Mouse (Mus musculus) retina, postnatal 1 day (tissue): Measurements from ENCODE around the gene Sun2.

ENCODE experiments used
- DNase-seq: peaks from one replicate; pipeline ENCODE4 v3.0.0-alpha.2; 2012

Sun2 gene

DNA sequence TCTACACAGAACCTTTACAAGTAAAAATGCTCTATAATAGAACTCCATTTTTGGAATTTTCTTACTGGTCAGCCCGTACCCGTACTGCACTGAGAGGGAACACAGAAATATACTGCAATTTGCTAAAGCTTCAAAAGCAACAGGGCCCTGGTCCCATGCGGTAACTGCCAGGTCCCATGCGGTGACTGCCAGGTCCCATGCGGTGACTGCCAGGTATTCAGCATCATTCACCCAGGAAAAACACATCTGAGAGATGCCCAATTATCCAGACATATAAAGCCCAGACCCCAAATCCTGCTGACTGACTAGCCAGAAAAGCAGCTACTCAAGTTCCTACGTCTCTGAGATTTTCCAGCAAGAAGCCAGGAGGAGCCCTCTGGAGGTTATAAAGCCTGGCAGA lies 57.7 kb downstream of the Sun2 start:
- DNase-seq = no peak

DNA sequence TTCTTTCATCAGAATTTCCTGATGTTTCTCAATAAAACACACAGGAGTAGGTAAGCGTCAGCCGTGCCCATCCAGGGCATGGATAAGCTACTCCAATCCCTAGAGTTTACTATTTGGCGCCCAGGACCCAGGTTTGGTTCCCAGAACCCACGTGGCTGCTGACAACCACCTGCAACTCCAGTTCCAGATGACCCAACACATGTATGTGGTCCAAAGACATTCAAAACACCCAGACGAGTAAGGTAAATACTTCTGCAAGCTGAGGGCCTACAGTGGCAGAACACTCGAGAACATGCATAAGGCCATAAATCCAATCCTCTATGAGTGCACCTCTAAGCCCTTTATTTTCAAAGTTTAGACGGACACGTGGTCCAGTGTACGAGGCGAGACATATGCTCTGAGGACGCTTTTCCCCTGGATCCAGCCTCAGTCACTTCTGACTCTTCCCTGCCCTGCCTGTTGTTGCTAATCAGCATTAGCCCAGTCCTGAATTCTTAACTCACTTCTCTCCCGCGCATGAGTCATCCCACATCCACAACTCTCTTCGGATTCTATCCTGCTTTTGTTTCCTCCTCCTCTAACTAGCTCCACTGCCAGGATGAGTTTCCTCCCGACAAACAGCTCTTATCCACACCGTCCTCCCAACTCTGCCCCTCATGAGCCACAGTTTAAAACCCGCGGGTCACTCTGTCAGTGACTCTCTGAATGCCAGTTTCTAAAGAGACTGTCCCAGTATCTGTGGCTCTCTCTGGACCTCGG lies 58.5 kb downstream of the Sun2 start:
- DNase-seq = no peak

DNA sequence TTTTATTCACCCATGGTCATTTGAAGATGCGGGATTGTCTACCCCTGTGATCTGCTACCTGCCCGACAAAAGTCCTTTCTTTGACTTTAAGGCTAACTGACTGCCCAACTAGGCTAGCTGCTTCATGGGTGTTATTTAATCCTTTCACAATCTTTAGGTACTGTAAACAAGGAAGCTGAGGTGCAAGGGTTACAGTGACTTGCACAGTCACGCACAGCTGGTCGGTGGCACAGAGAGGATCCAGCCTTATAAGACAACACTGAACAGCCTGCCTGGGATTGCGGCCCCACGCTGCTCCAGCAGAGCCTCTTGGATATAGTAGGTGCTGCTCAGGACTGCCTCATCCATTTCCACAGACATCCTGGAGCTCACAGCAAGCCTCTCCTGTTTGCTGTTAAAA lies 59.2 kb downstream of the Sun2 start:
- DNase-seq = no peak

DNA sequence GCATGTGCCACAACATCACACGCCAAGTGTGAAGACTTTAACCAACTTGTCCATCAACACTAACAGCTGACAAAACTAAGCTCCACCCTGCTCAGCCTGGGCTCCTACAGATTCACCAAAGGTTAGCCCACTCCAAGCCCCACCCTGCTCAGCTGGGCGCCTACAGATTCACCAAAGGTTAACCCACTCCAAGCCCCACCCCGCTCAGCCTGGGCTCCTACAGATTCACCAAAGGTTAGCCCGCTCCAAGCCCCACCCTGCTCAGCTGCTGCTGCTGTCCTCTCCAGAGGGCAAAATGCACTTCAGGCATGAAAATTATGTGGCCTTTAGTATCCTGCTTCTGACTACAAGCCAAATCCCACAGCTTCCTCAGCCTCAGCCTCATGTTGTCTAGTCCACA lies 60.4 kb downstream of the Sun2 start:
- DNase-seq = no peak

DNA sequence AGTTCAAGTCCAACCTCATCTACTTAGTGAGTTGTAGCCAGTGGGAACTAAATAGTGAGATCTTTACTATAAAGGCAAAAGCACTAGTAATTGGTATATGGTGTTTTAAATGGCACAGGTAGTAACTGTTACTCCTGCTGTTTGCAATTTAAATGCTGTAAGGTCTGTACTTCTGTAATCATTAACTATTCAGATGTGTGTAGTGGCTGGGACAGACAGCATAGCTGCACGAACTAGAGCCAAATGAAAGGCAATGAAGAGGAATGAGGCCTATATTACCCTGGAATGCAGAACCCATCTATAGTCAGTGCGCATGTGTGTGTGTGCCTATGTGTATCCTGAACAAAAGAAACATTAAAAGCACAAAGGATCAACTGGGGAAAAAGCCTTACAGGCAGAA lies 64.4 kb downstream of the Sun2 start:
- no peak for DNase-seq
